Mouse (Mus musculus) left cerebral cortex, adult 2 months (tissue): Measurements from ENCODE around the gene Pnp2. TPM values are rescaled to one million over a fixed set of nuclear protein-coding genes. Genes with fewer than 3 reads are reported as not detected.
A peak's percentile ranks its signal among the peaks of the same experiment; 100 is the strongest.
"Not testable (repeated sequence)": the region's sequence is repeated elsewhere in the genome, so short reads cannot be mapped to it uniquely, and the experiment has no call there.

Experiments used
- DNase-seq, 2 experiments: peaks; one replicate each; pipeline ENCODE4 v3.0.0; 2021 to 2022; ENCODE audit warnings: low spot score in 2 of 2, mixed read lengths in 1 of 2; ENCODE audit errors: extremely low spot score in 1 of 2
- H3K27ac ChIP-seq: fragments of 200-600 bp; 2 replicates; pipeline ENCODE4 v1.8.1; 2022
- H3K4me3 ChIP-seq: fragments of 200-600 bp; 2 replicates; pipeline ENCODE4 v1.8.1; 2022
- CTCF ChIP-seq: fragments of 200-600 bp; IDR thresholded peaks from 2 replicates; pipeline ENCODE4 v1.8.1; 2022; ENCODE audit warnings: antibody characterized with exemption, mild to moderate bottlenecking, moderate library complexity
- intact Hi-C: fragments of 180-260 bp; cut with DNase I; formaldehyde crosslinking; loops from one replicate; pipeline ENCODE4 v1.15.1; 2025
- total RNA-seq, 2 experiments: library from RNA; stranded (reverse); gene quantifications; 2 replicates each; pipeline ENCODE4 v1.2.3; 2021

Pnp2 gene
- total RNA-seq, 2 experiments from 2014 or later = 0.81 to 0.84 TPM

GRCm38 (mm10) chr14:50931493-50932020 lies 24.2 kb upstream of the Pnp2 start:
- no peak for TF ChIP-seq CTCF
- Histone ChIP-seq H3K4me3 (peak overlapping the region; percentile 72), H3K27ac (peak overlapping the region; percentile 80)
- intact Hi-C loops = loop anchor here (1.0 to 2.0 kb wide), 3 partner anchors 13 to 157 kb away; partner anchors contain the start of gene Gm49342
- no peak for DNase-seq

GRCm38 (mm10) chr14:50936649-50937048 lies 19.1 kb upstream of the Pnp2 start:
- Histone ChIP-seq H3K27ac (no peak overlapping the region), H3K4me3 (no peak overlapping the region)
- no peak for TF ChIP-seq CTCF
- DNase-seq = no peak
- intact Hi-C loops = no loop called here

- Histone ChIP-seq H3K4me3 (no peak overlapping the region), H3K27ac (no peak overlapping the region)
- intact Hi-C loops = no loop called here
- no peak for TF ChIP-seq CTCF
- DNase-seq = no peak
Observed at GRCm38 (mm10) chr14:50938119-50938908, 17.5 kb upstream of the Pnp2 start.

GRCm38 (mm10) chr14:50938940-50939339 lies 16.9 kb upstream of the Pnp2 start:
- TF ChIP-seq CTCF = no peak
- DNase-seq = no peak
- Histone ChIP-seq H3K4me3 (no peak overlapping the region), H3K27ac (no peak overlapping the region)
- intact Hi-C loops = no loop called here

- peak; percentile 82 to 89 for DNase-seq
- Histone ChIP-seq H3K4me3 (peak within 1 kb of the TSS; percentile 64), H3K27ac (peak within 1 kb of the TSS; percentile 69)
- no peak; the same call in 1 of the 2 replicates for TF ChIP-seq CTCF
- intact Hi-C loops = loop anchor here (2.0 kb wide), 1 partner anchor 13 kb away; the partner anchor contains the start of genes Pip4p1 and Pnp
Observed at GRCm38 (mm10) chr14:50943932-50944667, 11.7 kb upstream of the Pnp2 start, which contains the start of gene Gm49342. Gm49342 (plus strand) TSS chr14:50944517.

- intact Hi-C loops = loop anchor here (2.0 kb wide), 1 partner anchor 14 kb away; the partner anchor contains the start of genes Pip4p1 and Pnp
- peak overlapping the region; percentile 69 for H3K27ac ChIP-seq
- TF ChIP-seq CTCF = peak; percentile 37
- not testable (repeated sequence) for DNase-seq
- H3K4me3 ChIP-seq = peak overlapping the region; percentile 64
Observed at GRCm38 (mm10) chr14:50944668-50945033, 11.1 kb upstream of the Pnp2 start.

GRCm38 (mm10) chr14:50945081-50945480 lies 10.7 kb upstream of the Pnp2 start:
- H3K27ac ChIP-seq = peak overlapping the region; percentile 69
- intact Hi-C loops = loop anchor here (2.0 kb wide), 1 partner anchor 14 kb away; the partner anchor contains the start of genes Pip4p1 and Pnp
- DNase-seq = not testable (repeated sequence)
- peak overlapping the region; percentile 64 for H3K4me3 ChIP-seq

- H3K27ac ChIP-seq, DNase-seq: not testable (repeated sequence)
- intact Hi-C loops = loop anchor here (2.0 kb wide), 1 partner anchor 15 kb away; the partner anchor contains the start of genes Pip4p1 and Pnp
- peak overlapping the region; percentile 64 for H3K4me3 ChIP-seq
Observed at GRCm38 (mm10) chr14:50945526-50945925, 10.3 kb upstream of the Pnp2 start.

- intact Hi-C loops = no loop called here
- DNase-seq = no peak
- no peak overlapping the region for H3K27ac ChIP-seq
- H3K4me3 ChIP-seq = no peak overlapping the region
- TF ChIP-seq CTCF = no peak
Observed at GRCm38 (mm10) chr14:50955487-50955886, 305 bp upstream of the Pnp2 start.

GRCm38 (mm10) chr14:50956724-50957123 lies 932 bp downstream of the Pnp2 start:
- H3K27ac ChIP-seq, H3K4me3 ChIP-seq, intact Hi-C loops, DNase-seq: not testable (repeated sequence)

- H3K27ac ChIP-seq, intact Hi-C loops, H3K4me3 ChIP-seq, DNase-seq: not testable (repeated sequence)
Observed at GRCm38 (mm10) chr14:50957146-50957545, 1.4 kb downstream of the Pnp2 start.

GRCm38 (mm10) chr14:50958289-50958995 lies 2.6 kb downstream of the Pnp2 start:
- H3K4me3 ChIP-seq, intact Hi-C loops, DNase-seq, H3K27ac ChIP-seq: not testable (repeated sequence)
